Mouse (Mus musculus) forebrain, embryonic 16.5 days (tissue): Measurements from ENCODE around the gene Rbm8a. TPM values are rescaled to one million over a fixed set of nuclear protein-coding genes. Genes with fewer than 3 reads are reported as not detected.

Experiments
- ATAC-seq: fragments of 200-750 bp; cut with Nextera tagmentation; 2 replicates; pipeline ENCODE4 v1.8.0; 2017; ENCODE audit warnings: mild to moderate bottlenecking, moderate library complexity
- H3K27ac ChIP-seq: fragments of 300-500 bp; sonication (generic); 2 replicates; pipeline ENCODE4 v1.5.1; 2014; ENCODE audit warnings: low read length, control low read depth
- H3K27me3 ChIP-seq: fragments of 300-500 bp; sonication (generic); replicated peaks from 2 replicates; pipeline ENCODE4 v1.6.1; 2014; ENCODE audit warnings: low read length; ENCODE audit not compliant: control insufficient read depth, insufficient read depth
- H3K36me3 ChIP-seq: fragments of 300-500 bp; sonication (generic); 2 replicates; pipeline ENCODE4 v1.6.1; 2014; ENCODE audit not compliant: control insufficient read depth, insufficient read depth
- H3K4me1 ChIP-seq: fragments of 300-500 bp; sonication (generic); replicated peaks from 2 replicates; pipeline ENCODE4 v1.6.1; 2014; ENCODE audit warnings: low read length; ENCODE audit not compliant: control insufficient read depth, insufficient read depth
- H3K4me2 ChIP-seq: fragments of 300-500 bp; sonication (generic); 2 replicates; pipeline ENCODE4 v1.6.1; 2014; ENCODE audit warnings: mild to moderate bottlenecking, low read length, control low read depth
- H3K4me3 ChIP-seq: fragments of 300-500 bp; sonication (generic); replicated peaks from 2 replicates; pipeline ENCODE4 v1.5.1; 2014; ENCODE audit warnings: mild to moderate bottlenecking, low read length, control low read depth
- H3K9ac ChIP-seq: fragments of 300-500 bp; sonication (generic); replicated peaks from 2 replicates; pipeline ENCODE4 v1.6.1; 2014; ENCODE audit warnings: low read depth, low read length, control low read depth
- H3K9me3 ChIP-seq: fragments of 300-500 bp; sonication (generic); 2 replicates; pipeline ENCODE4 v1.6.1; 2016; ENCODE audit warnings: low read length; ENCODE audit not compliant: control insufficient read depth
- WGBS: fragments of 180-500 bp; shearing (Covaris S2); extraction: QIAGEN DNeasy Blood & Tissue Kit; methylation state at CpG from one replicate; pipeline ENCODE4 v1.1.7; 2014; 5-methylcytosine and 5-hydroxymethylcytosine counted together
- polyA plus RNA-seq: library from polyadenylated mRNA; unstranded; fragments of >200 nt; fragmentation: Nextera tagmentation; extraction: Ambion mirVana; gene quantifications from 2 replicates; pipeline ENCODE4 v1.2.1, GENCODE M21; 2015

The Rbm8a gene
- polyA plus RNA-seq, 1 experiment from 2014 or later, result 132 TPM

- no peak overlapping the region for H3K4me3 ChIP-seq
- H3K27ac ChIP-seq, result no peak overlapping the region
- no peak overlapping the region for H3K9ac ChIP-seq
- no peaks in the 10 kb centered on the region for H3K36me3 ChIP-seq
- 75% methylated on average over 8 of the region's 8 CpGs for whole genome bisulfite sequencing
- no peaks in the 10 kb centered on the region for H3K9me3 ChIP-seq
- no peak overlapping the region for H3K4me2 ChIP-seq
- H3K27me3 ChIP-seq, result 0 out of 2 replicates have a peak, but pooled peaks cover 3% of the 10 kb centered on the region
- peaks cover 9% of the 10 kb centered on the region for H3K4me1 ChIP-seq
- ATAC-seq, result no peak
Observed at GRCm38 (mm10) chr3:96674442-96674841, 44.7 kb downstream of the Rbm8a start.

DNA sequence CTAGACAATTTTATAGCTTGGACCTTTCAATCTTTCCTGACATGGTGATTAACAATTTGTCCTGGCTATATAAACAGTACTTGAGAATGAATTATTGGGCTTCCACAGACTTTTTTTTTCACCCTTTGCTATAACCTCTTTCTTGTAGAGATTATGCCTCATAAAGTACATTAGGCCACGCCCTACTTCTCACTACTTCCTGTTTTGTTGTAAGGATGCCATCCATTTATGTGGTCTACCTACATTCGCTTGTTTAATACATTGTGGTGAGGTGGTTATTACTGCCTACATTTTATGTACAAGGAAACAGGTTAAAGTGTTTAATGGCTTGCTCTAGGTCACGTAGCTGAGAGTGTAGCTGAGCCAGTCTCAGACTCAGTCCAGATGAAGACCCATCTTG, 45.4 kb downstream of the Rbm8a start:
- no peak overlapping the region for H3K9ac ChIP-seq
- no peak overlapping the region for H3K4me2 ChIP-seq
- 75% methylated on average over 3 of the region's 3 CpGs for WGBS
- no peaks in the 10 kb centered on the region for H3K9me3 ChIP-seq
- ATAC-seq, result no peak
- no peak overlapping the region for H3K4me3 ChIP-seq
- peaks cover 5% of the 10 kb centered on the region for H3K4me1 ChIP-seq
- H3K27me3 ChIP-seq, result 0 out of 2 replicates have a peak, but pooled peaks cover 3% of the 10 kb centered on the region
- no peak overlapping the region for H3K27ac ChIP-seq
- H3K36me3 ChIP-seq, result no peaks in the 10 kb centered on the region

DNA sequence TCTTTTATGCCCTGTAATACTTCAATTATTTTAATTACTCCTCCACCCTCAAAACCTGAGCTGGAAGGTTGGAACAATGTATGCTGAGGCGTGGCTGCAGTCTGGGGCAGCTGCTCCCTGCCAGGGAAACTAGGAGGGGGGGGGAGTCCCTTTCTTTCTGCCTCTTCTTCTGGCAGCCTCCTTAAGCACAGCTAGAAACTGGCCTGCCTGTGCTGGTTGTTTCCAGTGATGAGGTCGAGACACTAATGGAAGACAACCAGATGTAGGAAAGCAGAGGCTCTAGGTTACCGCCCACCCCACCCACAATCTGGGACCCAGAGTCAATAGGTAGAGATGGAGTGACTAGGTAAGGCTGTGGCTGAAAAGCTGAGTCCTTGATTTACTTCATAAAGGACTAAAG, 46.0 kb downstream of the Rbm8a start:
- Histone ChIP-seq H3K4me1 (no peaks in the 10 kb centered on the region), H3K4me2 (no peak overlapping the region), H3K9ac (no peak overlapping the region), H3K9me3 (no peaks in the 10 kb centered on the region), H3K27ac (no peak overlapping the region), H3K36me3 (no peaks in the 10 kb centered on the region), H3K4me3 (no peak overlapping the region), H3K27me3 (0 out of 2 replicates have a peak, but pooled peaks cover 3% of the 10 kb centered on the region)
- no peak for ATAC-seq
- 26% methylated on average over 3 of the region's 3 CpGs for whole genome bisulfite sequencing

GRCm38 (mm10) chr3:96678456-96678855, 48.7 kb downstream of the Rbm8a start:
- 66% methylated on average over 7 of the region's 7 CpGs for WGBS
- Histone ChIP-seq H3K9ac (no peak overlapping the region), H3K4me2 (no peak overlapping the region), H3K27ac (no peak overlapping the region), H3K27me3 (no peaks in the 10 kb centered on the region), H3K36me3 (no peaks in the 10 kb centered on the region), H3K9me3 (no peaks in the 10 kb centered on the region), H3K4me1 (no peaks in the 10 kb centered on the region), H3K4me3 (no peak overlapping the region)
- ATAC-seq, result no peak

GRCm38 (mm10) chr3:96679159-96679674, 49.5 kb downstream of the Rbm8a start:
- no peak overlapping the region for H3K9ac ChIP-seq
- WGBS, result 20% methylated on average over 5 of the region's 5 CpGs

DNA sequence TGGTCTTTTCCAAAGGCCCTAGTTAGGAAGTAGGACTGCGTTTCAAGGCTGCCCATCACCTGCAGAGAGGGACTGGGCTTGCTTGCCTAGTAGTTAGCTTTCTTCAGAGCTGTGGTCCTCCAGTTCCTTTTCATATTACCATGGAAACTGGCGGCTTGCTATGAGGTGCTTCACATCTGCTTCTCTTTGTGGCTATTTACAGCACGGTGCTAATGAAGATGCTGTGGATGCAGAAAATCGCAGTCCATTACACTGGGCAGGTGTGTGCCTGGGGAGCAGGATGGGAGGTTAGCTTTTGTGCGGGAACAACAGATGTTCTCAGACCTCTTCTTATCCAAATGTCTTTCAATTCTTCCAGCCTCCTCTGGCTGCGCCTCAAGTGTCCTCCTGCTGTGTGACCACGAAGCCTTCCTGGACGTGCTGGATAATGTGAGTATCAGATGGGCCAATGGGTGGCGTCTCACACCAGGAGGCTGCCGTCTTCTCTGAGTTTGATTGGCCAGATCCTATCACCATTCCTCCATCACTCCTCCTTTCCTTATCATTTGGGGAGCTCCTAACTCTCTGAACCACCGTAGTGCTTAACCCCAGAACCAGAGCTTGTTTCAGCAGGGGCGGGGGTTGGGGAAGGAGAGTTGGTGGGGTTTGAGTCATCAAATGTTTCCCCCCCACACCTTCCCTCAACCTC, 50.7 kb downstream of the Rbm8a start:
- no peaks in the 10 kb centered on the region for H3K9me3 ChIP-seq
- H3K4me3 ChIP-seq, result no peak overlapping the region
- H3K4me1 ChIP-seq, result 0 out of 2 replicates have a peak, but pooled peaks cover 5% of the 10 kb centered on the region
- H3K27me3 ChIP-seq, result no peaks in the 10 kb centered on the region
- no peak overlapping the region for H3K9ac ChIP-seq
- H3K27ac ChIP-seq, result no peak overlapping the region
- 19% methylated on average over 12 of the region's 12 CpGs for WGBS
- H3K36me3 ChIP-seq, result no peaks in the 10 kb centered on the region
- H3K4me2 ChIP-seq, result no peak overlapping the region
- peak; percentile 67 for ATAC-seq

More at GRCm38 (mm10) chr3:96679159-96679674, 49.5 kb downstream of the Rbm8a start:
- Histone ChIP-seq H3K4me2 (no peak overlapping the region), H3K27me3 (no peaks in the 10 kb centered on the region), H3K4me1 (no peaks in the 10 kb centered on the region), H3K27ac (no peak overlapping the region), H3K9me3 (no peaks in the 10 kb centered on the region), H3K36me3 (no peaks in the 10 kb centered on the region), H3K4me3 (no peak overlapping the region)
- ATAC-seq, result no peak

Other genes with a start within 250 kb of the Rbm8a start
- not detected in 2 replicates for gene BC107364, start 177.6 kb upstream of the Rbm8a start, polyA plus RNA-seq
- gene Hfe2, start 104.8 kb upstream of the Rbm8a start, polyA plus RNA-seq, result 0.66 and 1.1 TPM in 2 replicates
- 63.4 and 75.9 TPM in 2 replicates for gene Txnip, start 72.0 kb upstream of the Rbm8a start, polyA plus RNA-seq
- 1.6 and 1.8 TPM in 2 replicates for gene Gm16253, start 52.9 kb upstream of the Rbm8a start, polyA plus RNA-seq
- gene Polr3gl, start 35.8 kb upstream of the Rbm8a start, polyA plus RNA-seq, result 38.7 and 43.1 TPM in 2 replicates
- 16.2 and 21.9 TPM in 2 replicates for gene Ankrd34a, start 33.3 kb upstream of the Rbm8a start, polyA plus RNA-seq
- 6.3 and 7.5 TPM in 2 replicates for gene Lix1l, start 28.8 kb upstream of the Rbm8a start, polyA plus RNA-seq
- 55.1 and 61.6 TPM in 2 replicates for gene Pex11b, start 5.4 kb downstream of the Rbm8a start, polyA plus RNA-seq
- 0.10 and 0.13 TPM in 2 replicates for gene Gm42957, start 5.5 kb downstream of the Rbm8a start, polyA plus RNA-seq
- 0.75 and 1.3 TPM in 2 replicates for gene Itga10, start 15.7 kb downstream of the Rbm8a start, polyA plus RNA-seq
- 1.2 and 3.5 TPM in 2 replicates for gene Ankrd35, start 40.2 kb downstream of the Rbm8a start, polyA plus RNA-seq
- 24.3 and 32.6 TPM in 2 replicates for gene Pias3, start 66.5 kb downstream of the Rbm8a start, polyA plus RNA-seq
- 4.8 and 6.2 TPM in 2 replicates for gene Nudt17, start 78.6 kb downstream of the Rbm8a start, polyA plus RNA-seq
- gene Polr3c, start 97.7 kb downstream of the Rbm8a start, polyA plus RNA-seq, result 32.2 and 33.9 TPM in 2 replicates
- gene Rnf115, start 97.7 kb downstream of the Rbm8a start, polyA plus RNA-seq, result 59.8 and 65.1 TPM in 2 replicates
- gene Pdzk1, start 199.4 kb downstream of the Rbm8a start, polyA plus RNA-seq, result 0.11 and 0.20 TPM in 2 replicates
- 0.08 and 0.22 TPM in 2 replicates for gene Cd160, start 199.4 kb downstream of the Rbm8a start, polyA plus RNA-seq